In genomic region chr16:28490515-28490914, GRCm38 (mm10) we compare ENCODE assay signal across 8 mouse cellular contexts.
DNase-seq lines count a peak whose midpoint lies in the region; ATAC-seq and TF ChIP-seq lines count a peak whose summit lies in the region.

No protein-coding gene starts in this region.

- peak; percentile 90 for ATAC-seq in forebrain, embryonic 12.5 days (ENCODE audit: low FRiP score)
- ATAC-seq in hindbrain, postnatal 0 days: peak; percentile 89

- WGBS in forebrain, embryonic 12.5 days: 6% methylated on average over 6 of the region's 6 CpGs
- WGBS in hindbrain, postnatal 0 days: 5% methylated on average over 6 of the region's 6 CpGs

- no peak overlapping the region for H3K4me2 ChIP-seq in forebrain, embryonic 12.5 days
- H3K4me2 ChIP-seq in hindbrain, postnatal 0 days (ENCODE audit: low read depth, low read length): no peak overlapping the region

- peak; percentile 37 for DNase-seq in gastrocnemius, adult 18-20 months (ENCODE audit: low spot score)
- DNase-seq in gastrocnemius, postnatal 25 days: no peak
- peak; percentile 15 for DNase-seq in c-Kit-positive CD71-positive TER-119-negative erythroid progenitor cells, embryonic 14.5 days (ENCODE audit: low read depth)
- peak; percentile 92 for DNase-seq in hindbrain, postnatal 0 days (ENCODE audit: low spot score)
- DNase-seq in layer of hippocampus, postnatal 25 days (ENCODE audit: extremely low spot score in 1 of 2, low spot score in 1 of 2): peak; percentile 65 to 85
- DNase-seq in lung, postnatal 4 days: peak; percentile 23 to 62
- DNase-seq in right cerebral cortex, postnatal 14 days: peak; percentile 79

- TF ChIP-seq CTCF in hindbrain, postnatal 0 days (IDR thresholded peaks at IDR 0.05; ENCODE audit: low read depth): peak; percentile 93

- no peak overlapping the region for H3K9ac ChIP-seq in forebrain, embryonic 12.5 days
- H3K9ac ChIP-seq in hindbrain, postnatal 0 days (replicated peaks; ENCODE audit: low read length): no peak overlapping the region

- H3K4me1 ChIP-seq in forebrain, embryonic 12.5 days: no peaks in the 10 kb centered on the region; the same call in 1 of the 2 replicates
- H3K4me1 ChIP-seq in hindbrain, postnatal 0 days (ENCODE audit: insufficient read depth, low read length): no peaks in the 10 kb centered on the region

- no peak overlapping the region for H3K4me3 ChIP-seq in forebrain, embryonic 12.5 days (replicated peaks)
- no peak overlapping the region for H3K4me3 ChIP-seq in hindbrain, postnatal 0 days (ENCODE audit: low read length)

- H3K36me3 ChIP-seq in forebrain, embryonic 12.5 days (replicated peaks): no peaks in the 10 kb centered on the region
- no peaks in the 10 kb centered on the region for H3K36me3 ChIP-seq in hindbrain, postnatal 0 days (ENCODE audit: insufficient read depth, low read length)

- H3K27me3 ChIP-seq in forebrain, embryonic 12.5 days: peaks cover 4% of the 10 kb centered on the region; the same call in 1 of the 2 replicates
- no peaks in the 10 kb centered on the region for H3K27me3 ChIP-seq in hindbrain, postnatal 0 days (ENCODE audit: insufficient read depth, low read length)

- H3K9me3 ChIP-seq in forebrain, embryonic 12.5 days: no peaks in the 10 kb centered on the region
- no peaks in the 10 kb centered on the region for H3K9me3 ChIP-seq in hindbrain, postnatal 0 days (ENCODE audit: low read length)

- no peak overlapping the region for H3K27ac ChIP-seq in forebrain, embryonic 12.5 days
- no peak overlapping the region for H3K27ac ChIP-seq in hindbrain, postnatal 0 days
